ENCODE assay signal across 19 mouse cellular contexts in genomic region chr10:69219289-69219626, GRCm38 (mm10). TPM values are rescaled to one million over a fixed set of nuclear protein-coding genes. Genes with fewer than 3 reads are reported as not detected.
DNase-seq lines count a peak whose midpoint lies in the region; ATAC-seq and TF ChIP-seq lines count a peak whose summit lies in the region.
"Had no signal": no experiment of that assay in that cellular context is flagged by ENCODE, and none has a peak within 500 bp of the region (broad histone marks: within the 10 kb centered on the region; RNA-seq: fewer than 3 reads in every experiment).

No protein-coding gene starts in this region.

- no peak for DNase-seq in heart, postnatal 10 days
- DNase-seq in liver, adult 2 months (ENCODE audit: extremely low read depth, low read depth, low spot score) = no peak
- DNase-seq in liver = no peak
- DNase-seq in liver, postnatal 0 days = no peak
- DNase-seq in thymus, postnatal 4 days = no peak
- DNase-seq: cerebellum, adult 2 months; cerebellum, postnatal 25 days; forebrain, postnatal 0 days had no signal

- H3K79me2 ChIP-seq in liver, adult 2 months (ENCODE audit: control insufficient read depth, insufficient read depth, low read length) = peaks cover 14% of the 10 kb centered on the region; the same call in 1 of the 2 replicates

- ATAC-seq in heart, embryonic 14.5 days (ENCODE audit: insufficient number of reproducible peaks, insufficient read depth, low FRiP score, low read depth) = peak; percentile 14; the same call in 1 of the 2 replicates
- no peak for ATAC-seq in liver, postnatal 0 days
- ATAC-seq: activated CD4-positive, CD25-positive, alpha-beta regulatory T cell, adult 4 months; forebrain, postnatal 0 days; midbrain, embryonic 13.5 days had no signal

- no peak overlapping the region for H3K4me2 ChIP-seq in heart, embryonic 14.5 days (ENCODE audit: low read length)
- H3K4me2 ChIP-seq in liver, postnatal 0 days (ENCODE audit: low read depth, low read length) = peak overlapping the region; percentile 64
- H3K4me2 ChIP-seq: embryonic facial prominence, embryonic 12.5 days; hindbrain, embryonic 15.5 days; midbrain, embryonic 13.5 days had no signal

- H3K9ac ChIP-seq in heart, embryonic 14.5 days (ENCODE audit: low read length) = no peak overlapping the region
- H3K9ac ChIP-seq in liver, adult 2 months (ENCODE audit: low read depth, low read length) = peak overlapping the region; percentile 32
- H3K9ac ChIP-seq in liver, postnatal 0 days (replicated peaks) = peak overlapping the region; percentile 21; the same call in 1 of the 2 replicates
- H3K9ac ChIP-seq: embryonic facial prominence, embryonic 12.5 days; forebrain, postnatal 0 days; hindbrain, embryonic 15.5 days; liver, embryonic 14.5 days; midbrain, embryonic 13.5 days had no signal

- peaks cover 46% of the 10 kb centered on the region for H3K36me3 ChIP-seq in heart, embryonic 14.5 days (ENCODE audit: control insufficient read depth, insufficient read depth, low read length)
- peaks cover 18% of the 10 kb centered on the region; the same call in 1 of the 2 replicates for H3K36me3 ChIP-seq in liver, adult 2 months (ENCODE audit: control insufficient read depth, insufficient read depth, low read length)
- H3K36me3 ChIP-seq in liver, postnatal 0 days (replicated peaks; ENCODE audit: insufficient read depth, low read length) = peaks cover 18% of the 10 kb centered on the region

- intact Hi-C loops in heart, postnatal 10 days (cut with DNase I) = no loop called here

- 53% methylated on average over 2 of the region's 2 CpGs for WGBS in heart, embryonic 14.5 days
- WGBS in liver, adult 2 months = 28% methylated on average over 2 of the region's 2 CpGs
- 62% methylated on average over 2 of the region's 2 CpGs for WGBS in liver, postnatal 0 days (ENCODE audit: insufficient replicate concordance)

- no peak for TF ChIP-seq EP300 in liver, postnatal 0 days (IDR thresholded peaks at IDR 0.05; ENCODE audit: low read depth)

- H3K4me1 ChIP-seq in heart, embryonic 14.5 days (ENCODE audit: control insufficient read depth in 2 of 2, insufficient read depth in 2 of 2, low read length in 2 of 2) = peaks cover 10 to 33% of the 10 kb centered on the region in 2 experiments
- H3K4me1 ChIP-seq in liver, adult 2 months (ENCODE audit: control insufficient read depth, insufficient read depth, low read length) = peaks cover 36% of the 10 kb centered on the region
- peaks cover 14% of the 10 kb centered on the region for H3K4me1 ChIP-seq in brown adipose tissue, adult 24 weeks (ENCODE audit: control insufficient read depth, insufficient read depth, insufficient read length, low read length)
- H3K4me1 ChIP-seq in liver, postnatal 0 days (ENCODE audit: insufficient read depth) = peaks cover 56% of the 10 kb centered on the region

- no peak for TF ChIP-seq POLR2A in liver, adult 2 months (IDR thresholded peaks at IDR 0.05; ENCODE audit: extremely low read depth, insufficient read depth, low read length)

- H3K27ac ChIP-seq in heart, embryonic 14.5 days (replicated peaks in 1 of 2; ENCODE audit: control insufficient read depth in 1 of 2, insufficient read depth in 1 of 2, low read depth in 2 of 2, low read length in 2 of 2) = peak overlapping the region in 1 of 2 experiments; percentile 48; a peak in 2 of 4 replicates
- peak overlapping the region; percentile 73 for H3K27ac ChIP-seq in liver, adult 2 months (replicated peaks; ENCODE audit: insufficient read depth, low read depth, low read length)
- peak overlapping the region; percentile 0; the same call in 1 of the 2 replicates for H3K27ac ChIP-seq in brown adipose tissue, adult 24 weeks (replicated peaks; ENCODE audit: low read depth, low read length)
- peak overlapping the region; percentile 91 for H3K27ac ChIP-seq in liver, postnatal 0 days (ENCODE audit: low read depth)
- H3K27ac ChIP-seq: embryonic facial prominence, embryonic 12.5 days; hindbrain, embryonic 15.5 days; liver, embryonic 14.5 days; midbrain, embryonic 13.5 days had no signal

- TF ChIP-seq CTCF in liver, adult 2 months (IDR thresholded peaks at IDR 0.05; ENCODE audit: low read depth, low read length) = no peak
- no peak for TF ChIP-seq CTCF in liver, postnatal 0 days (IDR thresholded peaks at IDR 0.05; ENCODE audit: low read depth)

- H3K4me3 ChIP-seq in heart, embryonic 14.5 days (ENCODE audit: control insufficient read depth in 1 of 2, insufficient read depth in 1 of 2, low read depth in 1 of 2, low read length in 2 of 2) = no peak overlapping the region
- H3K4me3 ChIP-seq in liver, adult 2 months (ENCODE audit: insufficient read depth, low read depth, low read length) = peak overlapping the region; percentile 13; the same call in 1 of the 2 replicates
- H3K4me3 ChIP-seq in brown adipose tissue, adult 24 weeks (ENCODE audit: insufficient read depth, low read depth, low read length) = no peak overlapping the region
- no peak overlapping the region for H3K4me3 ChIP-seq in liver, postnatal 0 days (ENCODE audit: low read depth, low read length)
- H3K4me3 ChIP-seq: embryonic facial prominence, embryonic 12.5 days; hindbrain, embryonic 15.5 days; layer of hippocampus, adult 2 months; midbrain, embryonic 13.5 days had no signal

- H3K27me3 ChIP-seq in heart, embryonic 14.5 days (ENCODE audit: control insufficient read depth, insufficient read depth, low read length) = no peaks in the 10 kb centered on the region
- H3K27me3 ChIP-seq in liver, adult 2 months (ENCODE audit: control insufficient read depth, insufficient read depth, low read length) = no peaks in the 10 kb centered on the region
- no peaks in the 10 kb centered on the region for H3K27me3 ChIP-seq in liver, postnatal 0 days (ENCODE audit: insufficient read depth, low read length)
- H3K27me3 ChIP-seq: embryonic facial prominence, embryonic 12.5 days; hindbrain, embryonic 15.5 days; midbrain, embryonic 13.5 days had no signal

- no peaks in the 10 kb centered on the region for H3K9me3 ChIP-seq in heart, embryonic 14.5 days (ENCODE audit: control insufficient read depth, low read length)
- no peaks in the 10 kb centered on the region for H3K9me3 ChIP-seq in liver, postnatal 0 days (ENCODE audit: low read length)
- H3K9me3 ChIP-seq: embryonic facial prominence, embryonic 12.5 days; hindbrain, embryonic 15.5 days; midbrain, embryonic 13.5 days had no signal

RNA-seq across cellular contexts. Expression of gene A930033H14Rik, which starts 6.4 kb away (rescaled TPM):
- 2.4 and 2.6 TPM in 2 replicates for polyA plus RNA-seq in heart, embryonic 14.5 days (2014; fragmentation: Nextera tagmentation; extraction: Ambion mirVana)
- 1 to 10 TPM; 3.2 to 5.1 TPM for total RNA-seq in heart, postnatal 10 days (2021)
- total RNA-seq in liver, adult 2 months (2014; rRNA removed) = 4.6 and 5.9 TPM in 2 replicates
- polyA plus RNA-seq in liver, adult 2 months (2012; rRNA removed) = 0.26 and 0.50 TPM in 2 replicates
- polyA plus RNA-seq in brown adipose tissue, adult 24 weeks (2012; ENCODE audit: insufficient read depth, insufficient read length, missing spikeins) = 1.4 and 3.2 TPM in 2 replicates
- polyA plus RNA-seq in liver, postnatal 0 days (2015; fragmentation: Nextera tagmentation; extraction: Ambion mirVana) = 0.89 and 1.2 TPM in 2 replicates
- total RNA-seq: MEL; monocyte, adult 5-6 weeks; neutrophil, adult 5-6 weeks had no signal
- polyA plus RNA-seq: activated CD4-positive, CD25-positive, alpha-beta regulatory T cell, adult 4 months had no signal
